Mouse (Mus musculus) MEL (cell line): ENCODE results near the gene Stx6. TPM values are rescaled to one million over a fixed set of nuclear protein-coding genes. Genes with fewer than 3 reads are reported as not detected.

Experiments used
- DNase-seq: peaks from one replicate; pipeline ENCODE4 v3.0.0; 2011; ENCODE audit warnings: low read depth, low spot score
- H3K27ac ChIP-seq: 2 replicates; pipeline ENCODE4 v1.5.1; 2012; ENCODE audit warnings: low read depth, mild to moderate bottlenecking, control low read depth, low read length, moderate library complexity; ENCODE audit not compliant: control insufficient read depth
- H3K27me3 ChIP-seq, 2 experiments: fragments of 150-350 bp in 1 of 2; sonication (generic) in 1 of 2; 2 replicates each; pipeline ENCODE4 v1.6.1; 2012; ENCODE audit warnings: low read length in 2 of 2, mild to moderate bottlenecking in 2 of 2, improper control_type of control experiment in 1 of 2, moderate library complexity in 1 of 2; ENCODE audit not compliant: insufficient read depth in 2 of 2, control insufficient read depth in 1 of 2
- H3K36me3 ChIP-seq, 2 experiments: 2 replicates each; pipeline ENCODE4 v1.6.1; 2012 to 2014; ENCODE audit warnings: low read length in 2 of 2, improper control_type of control experiment in 1 of 2, inconsistent platforms in 1 of 2, mild to moderate bottlenecking in 1 of 2; ENCODE audit not compliant: insufficient read depth in 2 of 2, control insufficient read depth in 1 of 2
- H3K4me1 ChIP-seq, 2 experiments: fragments of 150-350 bp in 1 of 2; sonication (generic) in 1 of 2; 2 replicates each; pipeline ENCODE4 v1.6.1; 2012; ENCODE audit warnings: low read length in 2 of 2, improper control_type of control experiment in 1 of 2, mild to moderate bottlenecking in 1 of 2; ENCODE audit not compliant: insufficient read depth in 2 of 2, control insufficient read depth in 1 of 2
- H3K4me3 ChIP-seq, 2 experiments: fragments of 150-350 bp in 1 of 2; sonication (generic) in 1 of 2; 2 replicates each; pipeline ENCODE4 v1.5.1; 2012; ENCODE audit warnings: low read depth in 2 of 2, low read length in 2 of 2, mild to moderate bottlenecking in 2 of 2, moderate library complexity in 2 of 2, control low read depth in 1 of 2, improper control_type of control experiment in 1 of 2; ENCODE audit not compliant: control insufficient read depth in 1 of 2, insufficient read depth in 1 of 2
- H3K79me2 ChIP-seq: 2 replicates; pipeline ENCODE4 v1.6.1; 2012; ENCODE audit warnings: mild to moderate bottlenecking, low read length, moderate library complexity; ENCODE audit not compliant: control insufficient read depth, poor library complexity, insufficient read depth
- H3K9ac ChIP-seq: 2 replicates; pipeline ENCODE4 v1.6.1; 2012; ENCODE audit warnings: low read depth, mild to moderate bottlenecking, control low read depth, low read length, moderate library complexity; ENCODE audit not compliant: control insufficient read depth, poor library complexity, severe bottlenecking
- H3K9me3 ChIP-seq: fragments of 150-350 bp; sonication (generic); replicated peaks from 2 replicates; pipeline ENCODE4 v1.6.1; 2012; ENCODE audit warnings: mild to moderate bottlenecking, low read length, improper control_type of control experiment, moderate library complexity; ENCODE audit not compliant: insufficient read depth
- CHD2 ChIP-seq: IDR thresholded peaks from 2 replicates; pipeline ENCODE4 v1.6.1; 2011; ENCODE audit warnings: low read length, improper control_type of control experiment
- CTCF ChIP-seq, 3 experiments: IDR thresholded peaks in 2 of 3; conservative IDR thresholded peaks in 1 of 3; 2 replicates each; pipeline ENCODE4 v1.5.1; 2011 to 2012; ENCODE audit warnings: low read length in 3 of 3, low read depth in 2 of 3, mild to moderate bottlenecking in 2 of 3, improper control_type of control experiment in 1 of 3, inconsistent platforms in 1 of 3, mixed read lengths in 1 of 3, moderate library complexity in 1 of 3; ENCODE audit not compliant: control insufficient read depth in 1 of 3, insufficient read depth in 1 of 3, poor library complexity in 1 of 3, severe bottlenecking in 1 of 3
- E2F4 ChIP-seq: IDR thresholded peaks from 2 replicates; pipeline ENCODE4 v1.6.1; 2011; ENCODE audit warnings: low read depth, low read length, improper control_type of control experiment, borderline replicate concordance
- ETS1 ChIP-seq: IDR thresholded peaks from 2 replicates; pipeline ENCODE4 v1.6.1; 2012; ENCODE audit warnings: low read depth, mild to moderate bottlenecking, inconsistent platforms, low read length, improper control_type of control experiment, moderate library complexity
- GABPA ChIP-seq: IDR thresholded peaks from 2 replicates; pipeline ENCODE4 v1.6.1; 2012; ENCODE audit warnings: low read depth, mild to moderate bottlenecking, inconsistent platforms, low read length, improper control_type of control experiment, moderate library complexity
- GATA1 ChIP-seq: IDR thresholded peaks from 2 replicates; pipeline ENCODE4 v1.6.1; 2011; ENCODE audit warnings: low read depth, low read length, improper control_type of control experiment
- KAT2A ChIP-seq: conservative IDR thresholded peaks from 2 replicates; pipeline ENCODE4 v1.6.1; 2012; ENCODE audit warnings: low read depth, low read length, improper control_type of control experiment, inconsistent platforms
- MAZ ChIP-seq: IDR thresholded peaks from 2 replicates; pipeline ENCODE4 v1.6.1; 2012; ENCODE audit warnings: low read depth, mild to moderate bottlenecking, inconsistent platforms, low read length, improper control_type of control experiment
- MEF2A ChIP-seq: IDR thresholded peaks from 2 replicates; pipeline ENCODE4 v1.6.1; 2014; ENCODE audit warnings: low read depth, mild to moderate bottlenecking, inconsistent platforms, low read length, improper control_type of control experiment; ENCODE audit not compliant: poor library complexity, insufficient replicate concordance, severe bottlenecking; ENCODE audit errors: extremely low read depth
- MXI1 ChIP-seq: IDR thresholded peaks from 2 replicates; pipeline ENCODE4 v1.6.1; 2011; ENCODE audit warnings: mild to moderate bottlenecking, low read depth, low read length, improper control_type of control experiment
- MYC ChIP-seq: IDR thresholded peaks from 2 replicates; pipeline ENCODE4 v1.6.1; 2011; ENCODE audit warnings: low read depth, mild to moderate bottlenecking, low read length, improper control_type of control experiment, moderate library complexity
- NELFE ChIP-seq: IDR thresholded peaks from 2 replicates; pipeline ENCODE4 v1.6.1; 2011; ENCODE audit warnings: low read depth, low read length, improper control_type of control experiment
- POLR2A ChIP-seq, 2 experiments: IDR thresholded peaks; 2 replicates each; pipeline ENCODE4 v1.6.1; 2011 to 2012; ENCODE audit warnings: low read length in 2 of 2, mild to moderate bottlenecking in 2 of 2, control low read depth in 1 of 2, improper control_type of control experiment in 1 of 2, low read depth in 1 of 2, moderate library complexity in 1 of 2; ENCODE audit not compliant: control insufficient read depth in 1 of 2, insufficient read depth in 1 of 2, poor library complexity in 1 of 2
- POLR2AphosphoS2 ChIP-seq: IDR thresholded peaks from 2 replicates; pipeline ENCODE4 v1.6.1; 2011; ENCODE audit warnings: low read length, improper control_type of control experiment
- RAD21 ChIP-seq: IDR thresholded peaks from 2 replicates; pipeline ENCODE4 v1.6.1; 2011; ENCODE audit warnings: mild to moderate bottlenecking, low read depth, low read length, improper control_type of control experiment
- RCOR1 ChIP-seq: IDR thresholded peaks from 2 replicates; pipeline ENCODE4 v1.6.1; 2012; ENCODE audit warnings: low read depth, mild to moderate bottlenecking, inconsistent platforms, low read length, improper control_type of control experiment
- SMC3 ChIP-seq: IDR thresholded peaks from 2 replicates; pipeline ENCODE4 v1.6.1; 2011; ENCODE audit warnings: low read depth, low read length, improper control_type of control experiment
- TBP ChIP-seq: IDR thresholded peaks from 2 replicates; pipeline ENCODE4 v1.8.0; 2011; ENCODE audit warnings: low read depth, low read length, improper control_type of control experiment
- TCF12 ChIP-seq: IDR thresholded peaks from 2 replicates; pipeline ENCODE4 v1.6.1; 2014; ENCODE audit warnings: low read depth, mild to moderate bottlenecking, inconsistent platforms, low read length, improper control_type of control experiment, moderate library complexity
- USF2 ChIP-seq, 2 experiments: IDR thresholded peaks; 2 replicates each; pipeline ENCODE4 v1.6.1; 2011 to 2012; ENCODE audit warnings: improper control_type of control experiment in 2 of 2, low read length in 2 of 2, borderline replicate concordance in 1 of 2, inconsistent platforms in 1 of 2, low read depth in 1 of 2, mild to moderate bottlenecking in 1 of 2; ENCODE audit not compliant: insufficient read depth in 1 of 2
- ZKSCAN1 ChIP-seq: IDR thresholded peaks from 2 replicates; pipeline ENCODE4 v1.6.1; 2012; ENCODE audit warnings: low read depth, mild to moderate bottlenecking, inconsistent platforms, low read length, improper control_type of control experiment, moderate library complexity
- polyA plus RNA-seq, 2 experiments: library from polyadenylated mRNA; stranded (reverse) in 1 of 2; unstranded in 1 of 2; fragments of >175 nt in 1 of 2; fragments of >200 nt in 1 of 2; gene quantifications; 2 replicates each; pipeline versions ENCODE4 v1.2.1 to v1.2.4; 2012; ENCODE audit warnings: low replicate concordance in 2 of 2, low read depth in 1 of 2; ENCODE audit not compliant: insufficient read length in 2 of 2, insufficient read depth in 1 of 2, missing spikeins in 1 of 2
- total RNA-seq: library from RNA; depleted of rRNA; stranded (reverse); fragments of 300-350 nt; gene quantifications from 2 replicates; pipeline ENCODE4 v1.2.3, GENCODE M21; 2012

The Stx6 gene
- total and polyA plus RNA-seq, 3 experiments, result 18.1 to 38.4 TPM; not detected in 1

GRCm38 (mm10) chr1:155229464-155230411 lies 71.2 kb downstream of the Stx6 start:
- no peak overlapping the region for H3K9ac ChIP-seq
- H3K36me3 ChIP-seq, result no peaks in the 10 kb centered on the region
- no peaks in the 10 kb centered on the region; a peak in 1 of 4 replicates for H3K27me3 ChIP-seq
- H3K27ac ChIP-seq, result no peak overlapping the region
- DNase-seq, result no peak
- TF ChIP-seq SMC3, result no peak
- no peak for TF ChIP-seq CHD2
- TF ChIP-seq POLR2A (IDR thresholded peaks at IDR 0.05; ENCODE audit: control insufficient read depth in 1 of 2, insufficient read depth in 1 of 2, low read depth in 1 of 2, low read length in 2 of 2, poor library complexity in 1 of 2), result no peak
- no peak for TF ChIP-seq RAD21
- TF ChIP-seq MXI1, result no peak
- TF ChIP-seq MEF2A, result no peak
- no peak for TF ChIP-seq KAT2A
- no peak for TF ChIP-seq TBP
- TF ChIP-seq CTCF (IDR thresholded peaks at IDR 0.05 in 2 of 3, conservative IDR thresholded peaks at IDR 0.05 in 1 of 3; ENCODE audit: control insufficient read depth in 1 of 3, insufficient read depth in 1 of 3, low read depth in 2 of 3, low read length in 3 of 3, poor library complexity in 1 of 3, severe bottlenecking in 1 of 3), result no peak
- H3K9me3 ChIP-seq, result no peaks in the 10 kb centered on the region
- no peak overlapping the region for H3K4me3 ChIP-seq
- no peaks in the 10 kb centered on the region for H3K4me1 ChIP-seq
- no peaks in the 10 kb centered on the region for H3K79me2 ChIP-seq

- no peak overlapping the region for H3K27ac ChIP-seq
- no peaks in the 10 kb centered on the region; a peak in 1 of 4 replicates for H3K27me3 ChIP-seq
- H3K9me3 ChIP-seq, result no peaks in the 10 kb centered on the region
- no peaks in the 10 kb centered on the region for H3K79me2 ChIP-seq
- no peak for TF ChIP-seq RAD21
- TF ChIP-seq MAZ, result no peak
- no peak for TF ChIP-seq CTCF (IDR thresholded peaks at IDR 0.05 in 2 of 3, conservative IDR thresholded peaks at IDR 0.05 in 1 of 3; ENCODE audit: control insufficient read depth in 1 of 3, insufficient read depth in 1 of 3, low read depth in 2 of 3, low read length in 3 of 3, poor library complexity in 1 of 3, severe bottlenecking in 1 of 3)
- TF ChIP-seq USF2 (IDR thresholded peaks at IDR 0.05; ENCODE audit: borderline replicate concordance in 1 of 2, insufficient read depth in 1 of 2, low read depth in 1 of 2, low read length in 2 of 2), result no peak
- TF ChIP-seq POLR2AphosphoS2, result no peak
- TF ChIP-seq E2F4, result no peak
- no peak for TF ChIP-seq ETS1
- TF ChIP-seq GATA1, result no peak
- TF ChIP-seq ZKSCAN1, result no peak
- no peak for TF ChIP-seq MYC
- no peak for TF ChIP-seq POLR2A (IDR thresholded peaks at IDR 0.05; ENCODE audit: control insufficient read depth in 1 of 2, insufficient read depth in 1 of 2, low read depth in 1 of 2, low read length in 2 of 2, poor library complexity in 1 of 2)
- TF ChIP-seq NELFE, result no peak
- no peak for TF ChIP-seq GABPA
- no peak for TF ChIP-seq RCOR1
- TF ChIP-seq MEF2A, result no peak
- no peak for TF ChIP-seq TCF12
- H3K4me1 ChIP-seq, result peaks cover 2 to 13% of the 10 kb centered on the region in 2 experiments; a peak in 3 of 4 replicates
- H3K4me3 ChIP-seq, result no peak overlapping the region
- H3K9ac ChIP-seq, result no peak overlapping the region
- no peak for DNase-seq
- no peaks in the 10 kb centered on the region; a peak in 1 of 4 replicates for H3K36me3 ChIP-seq
Measured at GRCm38 (mm10) chr1:155232385-155232784, 73.9 kb downstream of the Stx6 start.
